Mouse (Mus musculus): ENCODE data around the gene Ccdc110.

DNA sequence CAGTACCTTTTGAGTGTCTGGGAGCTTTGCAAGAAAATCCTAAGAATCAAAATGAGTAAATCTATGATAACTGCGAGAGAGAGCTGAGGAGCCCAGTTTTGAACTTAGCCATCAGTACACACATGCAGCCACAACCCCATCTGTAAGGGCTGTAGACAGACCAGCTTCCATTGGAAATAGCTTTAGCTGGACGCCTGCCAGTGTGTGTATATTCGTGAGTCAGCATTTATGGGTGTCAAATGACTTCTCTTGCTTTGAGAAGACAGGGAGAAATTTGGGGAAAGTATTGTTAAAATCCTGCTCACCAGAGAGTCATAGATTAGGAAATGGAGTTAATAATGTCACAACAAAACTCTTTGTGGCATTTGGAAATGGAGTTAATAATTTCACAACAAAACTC, 52.2 kb downstream of the Ccdc110 start:
- TF ChIP-seq CTCF (IDR thresholded peaks at IDR 0.05; ENCODE audit: control insufficient read depth, insufficient read depth, insufficient replicate concordance, low read depth, low read length) (no peak), POLR2A (IDR thresholded peaks at IDR 0.05; ENCODE audit: control insufficient read depth, low read depth, low read length) (no peak)

All from testis, adult 2 months (tissue).